Mouse (Mus musculus): ENCODE results near the gene Cmtm1. TPM values are rescaled to one million over a fixed set of nuclear protein-coding genes. Genes with fewer than 3 reads are reported as not detected.
"Not testable (repeated sequence)": the region's sequence is repeated elsewhere in the genome, so short reads cannot be mapped to it uniquely, and the experiment has no call there.

Gene Cmtm1
- polyA plus RNA-seq, 1 experiment: not detected

GRCm38 (mm10) chr8:104268937-104269440, 41.0 kb downstream of the Cmtm1 start:
- no peaks in the 10 kb centered on the region for H3K4me1 ChIP-seq (ENCODE audit: control insufficient read depth, insufficient read depth, insufficient read length, low read length)
- 80% methylated on average over 6 of the region's 6 CpGs for WGBS
- TF ChIP-seq POLR2A (IDR thresholded peaks at IDR 0.05; ENCODE audit: low read depth, low read length) (no peak), CTCF (IDR thresholded peaks at IDR 0.05; ENCODE audit: extremely low read depth, insufficient read length, insufficient replicate concordance, low read depth, low read length) (no peak)

GRCm38 (mm10) chr8:104268368-104268767, 41.6 kb downstream of the Cmtm1 start:
- Histone ChIP-seq H3K27me3 (ENCODE audit: control insufficient read depth, insufficient read depth, low read length) (no peaks in the 10 kb centered on the region), H3K27ac (ENCODE audit: insufficient read depth, low read depth, low read length) (no peak overlapping the region), H3K4me3 (ENCODE audit: low read depth, low read length) (no peak overlapping the region), H3K4me1 (ENCODE audit: control insufficient read depth, insufficient read depth, insufficient read length, low read length) (no peaks in the 10 kb centered on the region), H3K36me3 (ENCODE audit: control insufficient read depth, insufficient read depth, low read length) (no peaks in the 10 kb centered on the region; the same call in 1 of the 2 replicates)
- TF ChIP-seq POLR2A (IDR thresholded peaks at IDR 0.05; ENCODE audit: low read depth, low read length): no peak
- no peak for TF ChIP-seq CTCF (IDR thresholded peaks at IDR 0.05; ENCODE audit: extremely low read depth, insufficient read length, insufficient replicate concordance, low read depth, low read length)

More at GRCm38 (mm10) chr8:104268937-104269440, 41.0 kb downstream of the Cmtm1 start:
- no peaks in the 10 kb centered on the region for H3K27me3 ChIP-seq (ENCODE audit: control insufficient read depth, insufficient read depth, low read length)
- H3K36me3 ChIP-seq (ENCODE audit: control insufficient read depth, insufficient read depth, low read length): no peaks in the 10 kb centered on the region
- H3K27ac ChIP-seq (ENCODE audit: insufficient read depth, low read depth, low read length): no peak overlapping the region
- no peak overlapping the region for H3K4me3 ChIP-seq (ENCODE audit: low read depth, low read length)

GRCm38 (mm10) chr8:104264271-104264935, 45.5 kb downstream of the Cmtm1 start:
- not testable (repeated sequence) for H3K4me3 ChIP-seq (ENCODE audit: low read depth, low read length); H3K36me3 ChIP-seq (ENCODE audit: control insufficient read depth, insufficient read depth, low read length); H3K4me1 ChIP-seq (ENCODE audit: control insufficient read depth, insufficient read depth, insufficient read length, low read length); H3K27ac ChIP-seq (ENCODE audit: insufficient read depth, low read depth, low read length); H3K27me3 ChIP-seq (ENCODE audit: control insufficient read depth, insufficient read depth, low read length)
- WGBS: 94% methylated on average over 22 of the region's 22 CpGs

GRCm38 (mm10) chr8:104261802-104262201, 48.1 kb downstream of the Cmtm1 start:
- WGBS: 95% methylated on average over 5 of the region's 5 CpGs
- H3K4me1 ChIP-seq (ENCODE audit: control insufficient read depth, insufficient read depth, insufficient read length, low read length); H3K27ac ChIP-seq (ENCODE audit: insufficient read depth, low read depth, low read length); H3K36me3 ChIP-seq (ENCODE audit: control insufficient read depth, insufficient read depth, low read length); H3K4me3 ChIP-seq (ENCODE audit: low read depth, low read length); H3K27me3 ChIP-seq (ENCODE audit: control insufficient read depth, insufficient read depth, low read length): not testable (repeated sequence)

- Histone ChIP-seq H3K27ac (ENCODE audit: insufficient read depth, low read depth, low read length) (no peak overlapping the region), H3K27me3 (ENCODE audit: control insufficient read depth, insufficient read depth, low read length) (no peaks in the 10 kb centered on the region), H3K4me3 (ENCODE audit: low read depth, low read length) (no peak overlapping the region), H3K36me3 (ENCODE audit: control insufficient read depth, insufficient read depth, low read length) (peaks cover under 1% of the 10 kb centered on the region), H3K4me1 (ENCODE audit: control insufficient read depth, insufficient read depth, insufficient read length, low read length) (peaks cover 2% of the 10 kb centered on the region)
- TF ChIP-seq CTCF (IDR thresholded peaks at IDR 0.05; ENCODE audit: extremely low read depth, insufficient read length, insufficient replicate concordance, low read depth, low read length) (peak; percentile 51; the same call in 1 of the 2 replicates), POLR2A (IDR thresholded peaks at IDR 0.05; ENCODE audit: low read depth, low read length) (no peak)
- 86% methylated on average over 3 of the region's 3 CpGs for WGBS
Observed at GRCm38 (mm10) chr8:104253016-104253415, 56.9 kb downstream of the Cmtm1 start.

- TF ChIP-seq POLR2A (IDR thresholded peaks at IDR 0.05; ENCODE audit: low read depth, low read length) (no peak), CTCF (IDR thresholded peaks at IDR 0.05; ENCODE audit: extremely low read depth, insufficient read length, insufficient replicate concordance, low read depth, low read length) (no peak)
- WGBS: 0% methylated on average over 7 of the region's 7 CpGs
Observed at GRCm38 (mm10) chr8:104251461-104251860, 58.5 kb downstream of the Cmtm1 start.

GRCm38 (mm10) chr8:104250439-104251367, 59.2 kb downstream of the Cmtm1 start, which contains the start of gene Cklf:
Cklf (plus strand) TSS chr8:104250861.
- Histone ChIP-seq H3K4me1 (ENCODE audit: control insufficient read depth, insufficient read depth, insufficient read length, low read length) (peaks cover 2% of the 10 kb centered on the region), H3K36me3 (ENCODE audit: control insufficient read depth, insufficient read depth, low read length) (no peaks in the 10 kb centered on the region), H3K4me3 (ENCODE audit: low read depth, low read length) (peak within 1 kb of the TSS; percentile 93), H3K27me3 (ENCODE audit: control insufficient read depth, insufficient read depth, low read length) (no peaks in the 10 kb centered on the region), H3K27ac (ENCODE audit: insufficient read depth, low read depth, low read length) (peak within 1 kb of the TSS; percentile 69)
- peak; percentile 42; the same call in 1 of the 2 replicates for TF ChIP-seq CTCF (IDR thresholded peaks at IDR 0.05; ENCODE audit: extremely low read depth, insufficient read length, insufficient replicate concordance, low read depth, low read length)
- peak; percentile 63 for TF ChIP-seq POLR2A (IDR thresholded peaks at IDR 0.05; ENCODE audit: low read depth, low read length)
- WGBS: 3% methylated on average over 41 of the region's 41 CpGs

More at GRCm38 (mm10) chr8:104251461-104251860, 58.5 kb downstream of the Cmtm1 start:
- Histone ChIP-seq H3K4me3 (ENCODE audit: low read depth, low read length) (peak overlapping the region; percentile 33; the same call in 1 of the 2 replicates), H3K4me1 (ENCODE audit: control insufficient read depth, insufficient read depth, insufficient read length, low read length) (peaks cover 2% of the 10 kb centered on the region), H3K27me3 (ENCODE audit: control insufficient read depth, insufficient read depth, low read length) (no peaks in the 10 kb centered on the region), H3K36me3 (ENCODE audit: control insufficient read depth, insufficient read depth, low read length) (no peaks in the 10 kb centered on the region), H3K27ac (ENCODE audit: insufficient read depth, low read depth, low read length) (no peak overlapping the region)

All from small intestine, adult 2 months (tissue).